Mouse (Mus musculus) lung, adult 2 months (tissue): ENCODE results near the gene Nox1.

Source experiments
- CTCF ChIP-seq: fragments of 200-500 bp; IDR thresholded peaks from 2 replicates; pipeline ENCODE4 v1.5.1; 2011; ENCODE audit warnings: mild to moderate bottlenecking, low read length, control low read depth; ENCODE audit not compliant: insufficient read depth
- POLR2A ChIP-seq: fragments of 200-500 bp; IDR thresholded peaks from 2 replicates; pipeline ENCODE4 v1.6.1; 2011; ENCODE audit warnings: low read depth, mild to moderate bottlenecking, control low read depth, low read length, borderline replicate concordance; ENCODE audit errors: extremely low read depth

DNA sequence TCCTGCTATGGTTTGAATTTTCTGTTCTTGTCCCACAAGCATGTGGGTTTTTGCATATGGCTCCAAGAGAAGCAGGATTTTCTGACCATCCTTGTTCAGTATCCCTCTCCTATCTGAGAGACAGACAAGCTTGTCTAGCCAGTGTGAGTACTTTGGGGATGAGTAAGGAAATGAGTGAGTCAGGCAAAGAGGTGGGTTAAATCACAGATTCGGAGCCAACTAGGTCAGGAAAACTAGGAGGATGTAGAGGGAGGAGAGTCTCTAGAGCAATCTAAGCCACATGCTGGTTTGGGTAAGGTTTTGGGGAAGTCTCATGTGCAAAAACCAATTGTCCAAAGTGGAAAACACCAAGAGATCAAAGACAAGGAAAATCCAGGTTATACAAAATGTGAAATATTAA is 80.2 kb downstream of the Nox1 start:
- TF ChIP-seq POLR2A (no peak), CTCF (no peak)
